Mouse (Mus musculus) brown adipose tissue, adult 24 weeks (tissue): ENCODE results near the gene Gsk3b. TPM values are rescaled to one million over a fixed set of nuclear protein-coding genes. Genes with fewer than 3 reads are reported as not detected.

ENCODE experiments used
- H3K27ac ChIP-seq: fragments of 200-500 bp; replicated peaks from 2 replicates; pipeline ENCODE4 v1.5.1; 2012; ENCODE audit warnings: low read depth, mild to moderate bottlenecking, low read length
- H3K4me1 ChIP-seq: fragments of 200-500 bp; 2 replicates; pipeline ENCODE4 v1.6.1; 2012; ENCODE audit warnings: low read length, mixed read lengths; ENCODE audit not compliant: control insufficient read depth, insufficient read depth, insufficient read length
- H3K4me3 ChIP-seq: fragments of 200-500 bp; 2 replicates; pipeline ENCODE4 v1.5.1; 2012; ENCODE audit warnings: low read depth, mild to moderate bottlenecking, low read length, moderate library complexity; ENCODE audit not compliant: insufficient read depth
- polyA plus RNA-seq: library from polyadenylated mRNA; stranded (reverse); fragments of >200 nt; gene quantifications from 2 replicates; pipeline ENCODE4 v1.2.4, GENCODE M21; 2012; ENCODE audit not compliant: missing spikeins, insufficient read depth, insufficient read length

The Gsk3b gene
- polyA plus RNA-seq, 1 experiment: 47.5 TPM

GRCm38 (mm10) chr16:38255927-38256326, 167.1 kb downstream of the Gsk3b start:
- Histone ChIP-seq H3K27ac (no peak overlapping the region), H3K4me1 (no peaks in the 10 kb centered on the region), H3K4me3 (no peak overlapping the region)

GRCm38 (mm10) chr16:38271601-38272000, 182.8 kb downstream of the Gsk3b start:
- H3K4me1 ChIP-seq: no peaks in the 10 kb centered on the region
- no peak overlapping the region for H3K4me3 ChIP-seq
- no peak overlapping the region for H3K27ac ChIP-seq

- no peak overlapping the region for H3K4me3 ChIP-seq
These were observed 183.7 kb downstream of the Gsk3b start for GRCm38 (mm10) chr16:38272483-38272882.

GRCm38 (mm10) chr16:38274737-38275136, 185.9 kb downstream of the Gsk3b start:
- Histone ChIP-seq H3K27ac (no peak overlapping the region), H3K4me3 (no peak overlapping the region), H3K4me1 (no peaks in the 10 kb centered on the region)

More at GRCm38 (mm10) chr16:38272483-38272882, 183.7 kb downstream of the Gsk3b start:
- Histone ChIP-seq H3K27ac (no peak overlapping the region), H3K4me1 (no peaks in the 10 kb centered on the region)

GRCm38 (mm10) chr16:38279794-38280193, 191.0 kb downstream of the Gsk3b start:
- no peak overlapping the region for H3K27ac ChIP-seq
- H3K4me3 ChIP-seq: no peak overlapping the region
- H3K4me1 ChIP-seq: no peaks in the 10 kb centered on the region

GRCm38 (mm10) chr16:38280951-38281350, 192.2 kb downstream of the Gsk3b start:
- H3K4me3 ChIP-seq: no peak overlapping the region
- H3K27ac ChIP-seq: no peak overlapping the region
- no peaks in the 10 kb centered on the region for H3K4me1 ChIP-seq

- peak overlapping the region; percentile 78; the same call in 1 of the 2 replicates for H3K27ac ChIP-seq
These were observed 193.9 kb downstream of the Gsk3b start for GRCm38 (mm10) chr16:38282559-38283160.

GRCm38 (mm10) chr16:38283300-38283699, 194.5 kb downstream of the Gsk3b start:
- Histone ChIP-seq H3K4me3 (no peak overlapping the region), H3K4me1 (no peaks in the 10 kb centered on the region), H3K27ac (no peak overlapping the region)

More at GRCm38 (mm10) chr16:38282559-38283160, 193.9 kb downstream of the Gsk3b start:
- Histone ChIP-seq H3K4me1 (no peaks in the 10 kb centered on the region), H3K4me3 (no peak overlapping the region)

- H3K27ac ChIP-seq: no peak overlapping the region
- H3K4me1 ChIP-seq: no peaks in the 10 kb centered on the region
- H3K4me3 ChIP-seq: no peak overlapping the region
These were observed 197.0 kb downstream of the Gsk3b start for GRCm38 (mm10) chr16:38285801-38286200.

GRCm38 (mm10) chr16:38286541-38286940, 197.7 kb downstream of the Gsk3b start:
- no peaks in the 10 kb centered on the region for H3K4me1 ChIP-seq
- no peak overlapping the region for H3K27ac ChIP-seq
- no peak overlapping the region for H3K4me3 ChIP-seq

- Histone ChIP-seq H3K27ac (no peak overlapping the region), H3K4me1 (no peaks in the 10 kb centered on the region), H3K4me3 (no peak overlapping the region)
These were observed 198.6 kb downstream of the Gsk3b start for GRCm38 (mm10) chr16:38287357-38287756.

- H3K4me3 ChIP-seq: no peak overlapping the region
- H3K4me1 ChIP-seq: no peaks in the 10 kb centered on the region
- no peak overlapping the region for H3K27ac ChIP-seq
These were observed 199.0 kb downstream of the Gsk3b start for GRCm38 (mm10) chr16:38287762-38288161.

- H3K27ac ChIP-seq: no peak overlapping the region
- no peak overlapping the region for H3K4me3 ChIP-seq
- H3K4me1 ChIP-seq: no peaks in the 10 kb centered on the region
These were observed 200.1 kb downstream of the Gsk3b start for GRCm38 (mm10) chr16:38288851-38289250.

GRCm38 (mm10) chr16:38290151-38290550, 201.3 kb downstream of the Gsk3b start:
- H3K4me3 ChIP-seq: no peak overlapping the region
- no peak overlapping the region for H3K27ac ChIP-seq
- no peaks in the 10 kb centered on the region for H3K4me1 ChIP-seq

- no peaks in the 10 kb centered on the region for H3K4me1 ChIP-seq
- H3K27ac ChIP-seq: no peak within 1 kb of the TSS
- no peak within 1 kb of the TSS for H3K4me3 ChIP-seq
These were observed 206.0 kb downstream of the Gsk3b start, which contains the start of gene Nr1i2 for GRCm38 (mm10) chr16:38294685-38295348. Nr1i2 (minus strand) TSS chr16:38294824.

GRCm38 (mm10) chr16:38295349-38295930, 206.6 kb downstream of the Gsk3b start:
- no peaks in the 10 kb centered on the region for H3K4me1 ChIP-seq
- no peak overlapping the region for H3K4me3 ChIP-seq
- no peak overlapping the region for H3K27ac ChIP-seq
